Mouse (Mus musculus): ENCODE measurements around the gene Gid4.

The Gid4 gene

DNA sequence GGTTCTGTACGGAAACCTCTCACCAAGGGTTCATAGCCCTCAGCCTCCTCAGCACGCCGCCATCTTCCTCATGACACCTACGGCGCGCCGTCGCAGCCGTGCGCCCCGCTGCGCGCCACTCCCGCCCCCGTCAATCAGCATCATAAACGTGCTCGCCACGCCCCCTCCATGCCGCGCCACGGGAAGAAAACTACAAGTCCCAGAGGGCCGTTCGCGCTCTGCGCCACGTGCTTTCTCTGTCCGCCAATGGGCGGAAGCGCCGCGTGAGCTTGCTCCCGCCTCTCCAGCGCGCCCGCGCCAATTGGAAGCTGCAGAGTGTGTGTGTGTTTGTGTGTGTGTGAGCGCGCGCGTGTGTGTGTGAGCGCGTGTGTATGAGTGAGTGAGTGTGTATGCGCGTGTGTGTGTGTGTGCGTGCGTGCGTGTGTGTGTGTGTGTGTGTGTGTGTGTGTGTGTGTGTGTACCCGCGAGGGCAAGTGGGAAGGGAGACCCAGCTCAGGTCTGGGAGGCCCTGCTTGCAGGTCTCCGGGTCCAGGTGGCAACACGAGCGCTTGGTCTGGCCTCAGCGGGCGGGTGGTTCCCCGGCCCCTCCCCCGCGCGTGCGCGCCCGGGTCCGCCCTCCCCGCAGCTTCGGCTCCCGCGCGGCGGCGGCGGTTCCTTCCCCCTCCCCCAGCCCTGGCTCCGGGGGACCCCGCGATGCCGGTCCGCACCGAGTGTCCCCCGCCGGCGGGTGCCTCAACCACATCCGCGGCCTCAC is at the start of gene Gid4:
Gene Gid4, plus strand, starts transcription at position 183 of the 754 bp plus-strand sequence.
- 0 out of 2 replicates have a peak, but pooled peaks have one; percentile 7 for TF ChIP-seq GATA4 (IDR thresholded peaks at IDR 0.05; ENCODE audit: insufficient replicate concordance, low read length)

DNA sequence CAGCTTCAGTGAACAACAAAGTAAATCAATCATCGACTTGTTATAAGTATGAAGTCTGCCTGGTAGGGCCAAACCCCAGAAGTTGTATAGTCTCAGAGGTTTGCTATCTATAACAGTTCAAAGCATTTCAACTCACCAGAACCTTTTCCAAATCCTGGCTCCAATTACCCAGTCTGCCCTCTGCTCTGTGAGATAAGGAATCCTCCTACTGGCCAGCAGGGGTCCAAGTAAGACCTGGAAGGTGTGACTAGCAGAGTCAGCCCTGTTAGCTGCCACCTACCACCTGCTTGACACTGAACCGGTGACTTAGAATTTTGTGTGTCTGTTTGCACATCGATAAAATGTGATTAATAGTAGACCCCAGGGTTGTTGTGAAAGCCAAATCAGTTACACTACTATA is 49.7 kb upstream of the Gid4 start:
- no peak for TF ChIP-seq GATA4 (IDR thresholded peaks at IDR 0.05; ENCODE audit: insufficient replicate concordance, low read length)

DNA sequence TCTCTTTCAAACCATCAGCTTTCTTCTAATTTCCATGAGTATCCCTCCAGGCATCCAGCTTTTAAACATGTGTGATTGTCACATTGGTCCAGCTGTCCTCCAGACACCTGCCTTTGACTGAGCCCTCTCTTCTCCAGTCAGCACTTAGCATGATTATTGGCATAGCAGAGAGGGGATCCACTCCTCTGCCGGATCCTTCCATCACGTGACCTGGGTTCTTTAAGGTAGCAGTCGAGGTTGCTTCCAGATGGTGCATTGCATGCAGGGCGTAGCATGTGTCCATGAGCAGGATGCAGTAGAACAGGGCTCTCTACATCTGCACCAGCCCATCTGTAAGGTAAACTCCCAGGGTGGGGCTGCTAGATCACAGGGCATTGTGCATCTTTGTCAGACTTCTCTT is 48.0 kb upstream of the Gid4 start:
- no peak for TF ChIP-seq GATA4 (IDR thresholded peaks at IDR 0.05; ENCODE audit: insufficient replicate concordance, low read length)

DNA sequence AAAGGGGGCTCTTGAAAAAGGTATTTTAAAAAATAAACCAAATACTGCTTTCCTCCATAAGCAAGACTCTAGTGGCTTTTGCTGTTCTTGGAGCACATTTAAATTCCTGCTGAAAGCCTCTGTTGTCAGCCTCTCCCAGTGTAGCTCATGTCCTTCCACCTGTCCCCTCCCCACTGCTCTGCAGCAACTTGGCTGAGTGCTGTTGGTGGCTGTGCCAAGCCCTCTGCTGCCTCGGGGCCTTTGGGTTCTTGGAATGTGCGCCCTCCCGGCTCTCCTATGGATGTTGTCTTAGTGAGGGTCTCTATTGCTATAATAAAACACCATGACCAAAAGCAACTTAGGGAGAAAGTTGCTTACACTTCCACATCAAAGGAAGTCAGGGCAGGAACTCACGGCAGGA is 47.5 kb upstream of the Gid4 start:
- TF ChIP-seq GATA4 (IDR thresholded peaks at IDR 0.05; ENCODE audit: insufficient replicate concordance, low read length), result no peak

DNA sequence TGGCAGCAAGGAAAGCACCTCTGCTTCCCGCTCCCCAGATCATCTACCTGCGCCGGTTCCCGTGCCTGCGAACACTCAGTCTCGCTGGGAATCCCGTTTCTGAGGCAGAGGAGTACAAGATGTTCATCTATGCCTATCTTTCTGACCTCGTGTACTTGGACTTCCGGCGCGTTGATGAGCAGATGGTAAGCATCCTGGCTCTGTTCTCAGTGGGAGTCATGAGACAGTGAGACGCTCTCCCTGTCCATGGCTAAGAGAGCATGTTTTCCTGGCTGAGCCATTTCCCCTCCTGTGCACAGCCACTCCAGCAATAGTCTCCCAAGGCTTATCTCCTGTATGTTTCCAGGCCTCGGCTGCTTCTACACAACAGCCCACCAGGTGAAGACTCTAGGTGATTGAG is 46.5 kb upstream of the Gid4 start:
- TF ChIP-seq GATA4 (IDR thresholded peaks at IDR 0.05; ENCODE audit: insufficient replicate concordance, low read length), result no peak

DNA sequence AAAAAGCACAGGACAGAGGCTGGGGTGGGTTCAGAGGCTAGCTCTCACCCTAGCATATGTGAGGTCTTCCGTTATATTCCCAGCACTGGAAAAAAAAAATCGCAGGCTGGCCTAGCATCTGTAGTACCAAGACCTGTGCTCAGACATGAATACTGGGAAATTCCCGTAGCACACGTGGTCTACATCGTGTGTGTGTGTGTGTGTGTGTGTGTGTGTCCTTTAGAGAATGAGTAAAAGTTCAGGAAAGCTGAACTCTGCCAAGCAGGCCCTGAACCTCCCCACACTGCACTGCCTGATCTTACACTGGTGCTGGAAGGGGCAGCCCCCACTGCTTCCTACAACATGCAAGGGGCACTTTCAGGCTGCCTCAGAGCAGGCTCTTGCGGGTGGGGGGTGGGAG is 42.5 kb upstream of the Gid4 start:
- TF ChIP-seq GATA4 (IDR thresholded peaks at IDR 0.05; ENCODE audit: insufficient replicate concordance, low read length), result no peak

DNA sequence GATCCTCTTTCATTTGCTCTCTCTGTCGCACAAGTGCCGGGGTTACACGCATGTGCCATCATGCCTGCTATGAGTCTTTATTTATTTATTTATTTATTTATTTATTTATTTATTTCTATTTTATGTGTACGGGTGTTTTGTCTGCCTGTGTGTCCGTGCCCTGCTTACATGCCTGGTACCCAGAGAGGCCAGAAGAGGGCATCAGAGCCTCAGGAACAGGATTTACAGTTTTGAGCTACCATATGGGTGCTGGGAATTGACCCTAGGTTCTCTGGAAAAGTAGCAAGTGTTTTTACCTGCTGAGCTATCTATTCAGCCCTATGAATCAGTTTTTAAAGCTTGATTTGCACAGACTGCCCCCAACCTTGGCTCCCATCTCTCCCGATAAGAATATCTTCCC is 33.4 kb upstream of the Gid4 start:
- no peak for TF ChIP-seq GATA4 (IDR thresholded peaks at IDR 0.05; ENCODE audit: insufficient replicate concordance, low read length)

DNA sequence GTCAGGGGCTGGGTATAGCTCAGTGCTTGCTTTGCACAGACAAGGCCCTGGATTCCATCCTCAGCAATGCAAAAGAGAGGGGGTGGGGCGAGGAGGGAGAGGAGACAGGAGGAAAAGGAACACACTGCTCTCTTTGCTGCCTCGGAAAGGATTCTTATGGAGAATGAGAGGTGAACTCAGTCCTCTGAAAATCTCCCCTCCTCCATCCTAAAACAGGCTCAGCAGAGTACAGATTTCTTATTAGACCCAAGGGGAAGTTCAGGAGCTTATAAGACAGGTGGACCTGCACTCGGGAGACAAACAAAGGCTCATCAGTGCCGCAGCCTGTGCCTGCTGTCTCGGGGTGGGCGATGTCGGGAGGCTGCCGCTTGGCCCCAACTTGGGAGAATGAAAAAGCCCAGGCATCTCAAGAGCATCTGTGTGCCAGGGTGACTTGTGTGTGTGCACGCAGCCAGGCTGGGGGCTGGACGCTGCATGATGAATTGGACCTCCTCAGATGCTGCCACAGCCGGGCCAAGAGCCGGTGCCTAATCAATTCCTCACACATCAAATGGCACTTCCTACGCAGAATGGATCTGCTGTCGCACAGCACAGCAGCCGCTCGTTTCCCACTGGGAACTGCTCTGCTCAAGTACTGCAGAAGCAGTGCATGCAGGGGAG is 32.1 kb upstream of the Gid4 start:
- TF ChIP-seq GATA4 (IDR thresholded peaks at IDR 0.05; ENCODE audit: insufficient replicate concordance, low read length), result no peak

DNA sequence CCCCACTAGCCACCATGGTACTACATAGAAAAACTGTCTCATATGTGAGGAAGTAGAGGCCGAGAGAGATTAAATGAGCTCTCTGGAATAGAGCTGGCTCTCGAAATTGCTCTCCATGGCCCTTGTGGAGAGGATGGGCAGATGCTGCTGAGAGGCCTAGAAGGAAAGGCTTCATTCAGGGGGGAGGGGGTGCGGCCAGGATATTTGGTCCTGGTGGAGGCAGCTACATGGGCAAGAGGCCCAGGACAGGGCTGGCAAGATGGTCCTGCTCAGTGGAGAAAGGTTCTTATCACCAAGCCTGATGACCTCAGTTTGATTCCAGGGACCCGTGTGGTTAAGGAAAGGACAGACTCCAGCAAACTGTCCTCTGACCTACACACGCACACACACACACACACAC is 31.0 kb upstream of the Gid4 start:
- no peak for TF ChIP-seq GATA4 (IDR thresholded peaks at IDR 0.05; ENCODE audit: insufficient replicate concordance, low read length)

DNA sequence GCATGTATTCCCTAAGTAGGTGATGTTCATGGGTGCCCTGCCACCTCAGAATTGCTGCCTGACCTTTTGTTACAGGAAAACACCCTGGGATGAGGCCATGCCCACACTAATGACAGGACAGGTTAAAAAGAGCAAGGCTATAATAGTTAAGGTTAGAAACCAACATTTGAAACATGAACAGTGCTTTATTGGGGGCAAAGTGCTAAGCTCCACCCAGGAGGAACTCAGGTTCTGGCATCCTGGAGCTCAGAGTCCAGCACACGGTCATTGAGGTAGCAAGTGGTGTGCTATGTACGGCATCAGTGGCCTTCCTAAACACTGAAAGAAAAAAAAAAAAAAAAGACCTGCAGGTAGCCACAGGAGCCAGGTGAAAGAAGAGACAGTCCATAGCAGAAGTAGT is 29.0 kb upstream of the Gid4 start:
- TF ChIP-seq GATA4 (IDR thresholded peaks at IDR 0.05; ENCODE audit: insufficient replicate concordance, low read length), result no peak

DNA sequence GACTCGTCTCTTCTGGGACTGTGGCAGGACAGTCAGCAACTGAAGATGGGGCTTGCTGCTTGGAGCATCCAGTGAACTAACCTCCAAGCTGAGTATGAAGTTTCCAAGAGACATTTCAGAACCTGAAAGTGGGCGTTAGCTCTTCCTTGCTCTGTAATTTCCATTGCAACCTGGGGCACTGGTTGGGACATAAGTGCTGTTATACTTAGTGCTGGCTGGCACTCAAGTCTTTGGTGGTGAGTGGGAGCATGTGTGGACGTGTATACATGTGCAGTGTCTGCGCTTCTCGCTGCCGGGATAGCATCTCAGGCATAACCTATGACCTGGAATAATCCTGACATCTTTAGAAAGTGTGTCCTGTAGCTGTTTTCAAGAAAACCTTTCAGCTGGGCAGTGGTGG is 25.6 kb upstream of the Gid4 start:
- TF ChIP-seq GATA4 (IDR thresholded peaks at IDR 0.05; ENCODE audit: insufficient replicate concordance, low read length), result no peak

DNA sequence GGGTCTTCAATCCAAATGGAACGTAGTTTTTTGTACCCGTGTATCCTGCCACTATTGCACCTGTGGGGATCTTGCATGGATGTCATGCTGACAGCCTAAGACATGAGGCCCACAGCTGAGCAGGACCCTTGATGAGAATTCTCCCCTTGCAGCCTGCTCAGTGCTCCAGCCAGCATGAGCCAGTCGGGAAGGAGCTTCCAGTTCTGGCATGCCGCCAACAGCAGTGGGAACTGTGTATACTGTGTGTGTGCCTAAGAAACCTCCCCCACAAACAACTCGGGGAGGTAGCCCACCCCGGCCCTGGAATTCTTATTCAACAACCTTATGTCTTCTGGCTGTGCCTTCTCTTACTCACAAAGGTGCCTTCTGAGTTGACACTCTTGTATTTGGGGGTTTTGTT is 20.4 kb upstream of the Gid4 start:
- no peak for TF ChIP-seq GATA4 (IDR thresholded peaks at IDR 0.05; ENCODE audit: insufficient replicate concordance, low read length)

DNA sequence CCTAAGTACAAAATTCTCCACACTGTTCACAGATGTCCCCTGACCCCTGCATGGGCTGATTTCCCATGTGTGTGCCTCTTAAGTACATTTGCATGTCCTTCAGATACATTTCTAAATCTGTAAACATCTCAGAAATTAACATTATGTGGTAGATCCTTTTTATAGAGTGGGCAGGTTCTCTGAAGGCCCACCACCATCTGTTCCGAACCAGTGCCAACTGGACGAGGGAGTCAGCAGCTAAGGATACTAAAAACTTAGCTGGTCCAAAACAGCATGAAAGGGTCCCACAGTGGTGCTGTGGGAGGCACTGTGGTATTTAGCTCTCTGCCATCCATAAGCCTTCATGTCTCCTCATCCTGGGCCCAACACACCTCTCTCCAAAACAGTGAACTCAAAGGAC is 19.8 kb upstream of the Gid4 start:
- no peak for TF ChIP-seq GATA4 (IDR thresholded peaks at IDR 0.05; ENCODE audit: insufficient replicate concordance, low read length)

DNA sequence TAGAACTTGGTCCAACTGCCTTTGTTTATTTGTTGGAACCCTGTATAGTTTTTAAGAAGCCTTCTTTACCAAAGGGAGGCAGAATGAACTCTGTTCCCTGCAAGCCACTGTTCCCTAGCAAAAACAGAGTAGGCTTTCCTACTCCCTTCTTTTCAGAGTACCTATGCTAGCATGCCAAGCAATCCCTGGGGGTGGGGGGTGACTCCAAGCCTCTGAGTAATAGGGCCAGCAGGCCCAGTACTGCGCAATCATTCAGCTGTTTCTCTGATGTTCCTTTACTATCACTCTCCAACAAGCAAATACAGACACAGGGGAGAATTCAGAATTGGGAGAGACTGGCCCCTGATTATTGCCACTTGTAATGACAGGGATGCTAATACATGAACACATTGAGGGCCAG is 10.3 kb upstream of the Gid4 start:
- no peak for TF ChIP-seq GATA4 (IDR thresholded peaks at IDR 0.05; ENCODE audit: insufficient replicate concordance, low read length)

DNA sequence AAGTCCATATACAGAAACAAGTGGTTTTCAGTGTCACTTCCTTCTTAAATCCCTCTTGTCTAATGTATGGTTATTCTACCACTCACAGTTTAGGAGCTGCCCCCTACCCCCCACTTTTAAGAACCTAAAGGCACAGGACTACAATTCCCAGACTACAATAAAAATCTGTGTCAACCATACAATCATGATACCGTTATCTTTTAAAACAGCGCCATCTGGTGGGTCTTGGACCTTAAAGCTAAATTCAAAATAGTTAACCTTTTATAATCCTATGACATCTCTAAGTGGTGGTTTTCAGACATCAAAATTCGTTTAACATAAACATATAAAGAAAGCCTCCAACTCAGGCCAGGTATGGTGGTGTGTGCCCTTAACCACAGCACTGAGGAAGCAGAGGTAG is 4.8 kb upstream of the Gid4 start:
- TF ChIP-seq GATA4 (IDR thresholded peaks at IDR 0.05; ENCODE audit: insufficient replicate concordance, low read length), result peak; percentile 74; the same call in 1 of the 2 replicates

DNA sequence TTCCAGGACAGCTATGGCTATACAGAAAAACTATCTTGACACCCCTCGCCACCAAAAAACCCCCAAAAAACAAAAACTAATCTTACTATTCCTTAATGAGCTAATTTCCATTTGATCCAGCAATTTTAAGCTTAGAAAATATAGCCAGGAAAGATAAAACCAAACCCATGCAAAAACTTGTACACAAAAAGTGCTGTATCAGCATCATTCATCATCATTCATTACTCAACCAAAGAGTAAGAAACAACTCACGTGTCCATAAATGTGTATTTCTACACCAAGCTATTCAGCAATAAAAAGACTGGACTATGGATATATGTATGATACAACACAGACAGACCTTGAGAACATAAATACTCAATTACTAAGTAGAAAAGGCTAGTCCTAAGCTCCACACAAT is 4.0 kb upstream of the Gid4 start:
- no peak for TF ChIP-seq GATA4 (IDR thresholded peaks at IDR 0.05; ENCODE audit: insufficient replicate concordance, low read length)

DNA sequence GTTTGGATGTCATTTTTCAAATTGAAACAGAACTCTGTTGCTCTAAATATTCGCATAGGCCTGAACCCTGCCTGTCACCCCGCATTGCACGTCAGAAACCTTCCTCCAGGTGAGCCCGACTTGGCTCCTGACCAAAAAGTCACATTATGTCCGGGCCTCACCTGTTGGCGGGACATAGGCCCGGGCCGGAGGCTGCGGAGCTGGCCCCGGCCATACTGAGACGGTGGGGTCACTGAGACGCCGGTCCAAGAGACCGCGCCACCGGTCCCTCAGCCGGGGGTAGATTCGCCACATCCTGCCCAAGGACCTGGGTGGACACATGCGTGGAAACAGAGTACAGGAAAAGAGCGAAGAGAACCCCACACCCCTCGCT is 369 bp upstream of the Gid4 start:
- no peak for TF ChIP-seq GATA4 (IDR thresholded peaks at IDR 0.05; ENCODE audit: insufficient replicate concordance, low read length)
